Mouse (Mus musculus) liver, embryonic 14.5 days (tissue): Measurements from ENCODE around the gene Gja4.

Experiments used
- CTCF ChIP-seq: IDR thresholded peaks from 2 replicates; pipeline ENCODE4 v1.5.1; 2016; ENCODE audit warnings: antibody characterized with exemption, low read depth, control low read depth
- EP300 ChIP-seq: IDR thresholded peaks from 2 replicates; pipeline ENCODE4 v1.6.1; 2016; ENCODE audit warnings: antibody characterized with exemption, low read depth

DNA sequence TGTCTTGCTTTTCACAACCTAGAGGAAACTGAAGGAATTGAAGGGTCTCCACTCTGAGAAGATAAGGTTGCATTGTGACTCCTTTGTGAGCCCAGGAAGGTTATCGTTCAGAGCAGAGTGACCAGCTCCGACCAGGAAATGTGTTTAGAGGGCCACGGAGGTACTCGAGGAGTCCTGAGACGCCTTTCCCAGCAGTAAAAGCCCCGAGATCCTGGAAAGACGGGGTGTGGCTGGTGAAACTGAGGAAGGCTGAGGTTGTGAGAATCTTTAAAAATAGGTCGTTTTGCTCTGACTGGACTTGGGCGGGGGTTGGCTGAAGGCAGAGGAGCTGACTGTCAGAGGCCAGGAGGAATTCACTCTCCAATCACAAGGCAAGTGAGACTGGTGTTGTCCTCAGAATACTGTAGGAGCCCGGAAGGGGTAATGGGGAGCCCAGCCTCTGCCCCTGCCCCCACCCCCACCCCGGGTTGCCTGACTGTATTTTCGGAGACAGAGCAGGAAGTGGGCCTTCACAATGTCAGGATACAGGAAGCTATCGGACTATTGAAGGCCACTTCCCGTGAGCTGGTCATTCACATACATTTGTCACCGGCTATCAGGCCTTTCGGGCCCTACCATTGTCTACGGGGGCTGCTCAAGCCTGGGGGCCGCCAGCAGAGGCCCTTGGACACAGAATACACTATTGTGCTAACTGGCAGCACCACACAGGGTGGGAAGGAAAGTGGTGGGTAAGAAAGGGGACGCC lies 50.2 kb downstream of the Gja4 start:
- TF ChIP-seq CTCF (no peak), EP300 (no peak)
